Comparison of ENCODE assay signal across 10 mouse cellular contexts in genomic region chr5:118099069-118099869, GRCm38 (mm10). TPM values are rescaled to one million over a fixed set of nuclear protein-coding genes. Genes with fewer than 3 reads are reported as not detected.
DNase-seq lines count a peak whose midpoint lies in the region; ATAC-seq and TF ChIP-seq lines count a peak whose summit lies in the region.
"Had no signal": no experiment of that assay in that cellular context is flagged by ENCODE, and none has a peak within 500 bp of the region (broad histone marks: within the 10 kb centered on the region; RNA-seq: fewer than 3 reads in every experiment).

No protein-coding gene starts in this region.

- no peaks in the 10 kb centered on the region for H3K9me3 ChIP-seq in kidney, embryonic 16.5 days (ENCODE audit: low read length)
- no peaks in the 10 kb centered on the region for H3K9me3 ChIP-seq in ES-E14 (ENCODE audit: control insufficient read depth, insufficient read depth, low read depth, low read length)
- no peaks in the 10 kb centered on the region for H3K9me3 ChIP-seq in forebrain, embryonic 12.5 days
- no peaks in the 10 kb centered on the region for H3K9me3 ChIP-seq in limb, embryonic 10.5 days (replicated peaks)
- H3K9me3 ChIP-seq: embryonic facial prominence, embryonic 12.5 days had no signal

- H3K9ac ChIP-seq in kidney, embryonic 16.5 days (replicated peaks; ENCODE audit: low read length): no peak overlapping the region
- H3K9ac ChIP-seq in ES-E14 (ENCODE audit: insufficient read depth, low read depth, low read length, poor library complexity, severe bottlenecking): no peak overlapping the region
- no peak overlapping the region for H3K9ac ChIP-seq in forebrain, embryonic 12.5 days
- H3K9ac ChIP-seq: embryonic facial prominence, embryonic 12.5 days had no signal

- H3K4me1 ChIP-seq in kidney, embryonic 16.5 days (ENCODE audit: insufficient read depth, low read length): no peaks in the 10 kb centered on the region
- no peaks in the 10 kb centered on the region for H3K4me1 ChIP-seq in ES-E14 (ENCODE audit: control insufficient read depth in 2 of 2, insufficient read depth in 2 of 2, low read length in 2 of 2, poor library complexity in 1 of 2)
- peaks cover 20% of the 10 kb centered on the region for H3K4me1 ChIP-seq in forebrain, embryonic 12.5 days
- H3K4me1 ChIP-seq in limb, embryonic 10.5 days: peaks cover 36% of the 10 kb centered on the region
- H3K4me1 ChIP-seq: embryonic facial prominence, embryonic 12.5 days had no signal

- no peak overlapping the region for H3K4me2 ChIP-seq in kidney, embryonic 16.5 days (replicated peaks; ENCODE audit: low read depth, low read length)
- H3K4me2 ChIP-seq in forebrain, embryonic 12.5 days: no peak overlapping the region
- H3K4me2 ChIP-seq: embryonic facial prominence, embryonic 12.5 days had no signal

- no peak overlapping the region for H3K27ac ChIP-seq in kidney, embryonic 16.5 days (ENCODE audit: low read length)
- no peak overlapping the region for H3K27ac ChIP-seq in ES-E14 (ENCODE audit: insufficient read depth, low read depth, low read length, poor library complexity, severe bottlenecking)
- peak overlapping the region; percentile 50; the same call in 1 of the 2 replicates for H3K27ac ChIP-seq in forebrain, embryonic 12.5 days
- peak overlapping the region; percentile 72 for H3K27ac ChIP-seq in limb, embryonic 10.5 days
- H3K27ac ChIP-seq: embryonic facial prominence, embryonic 12.5 days had no signal

- in situ Hi-C loops in ES-E14 (cut with MboI; ENCODE audit: low sequenced_read_pairs in 2 of 2, unreplicated experiment in 2 of 2): no loop called here

- no peaks in the 10 kb centered on the region for H3K27me3 ChIP-seq in kidney, embryonic 16.5 days (ENCODE audit: insufficient read depth, low read length)
- H3K27me3 ChIP-seq in forebrain, embryonic 12.5 days: no peaks in the 10 kb centered on the region
- H3K27me3 ChIP-seq in limb, embryonic 10.5 days (ENCODE audit: low read depth, poor library complexity, severe bottlenecking): no peaks in the 10 kb centered on the region
- H3K27me3 ChIP-seq: embryonic facial prominence, embryonic 12.5 days had no signal

- 0 out of 2 replicates have a peak, but pooled peaks have one; percentile 39 for ATAC-seq in kidney, embryonic 16.5 days (ENCODE audit: low FRiP score, low TSS enrichment)
- ATAC-seq in forebrain, embryonic 12.5 days (ENCODE audit: low FRiP score): no peak

- WGBS in kidney, embryonic 16.5 days: 69% methylated on average over 11 of the region's 11 CpGs
- WGBS in forebrain, embryonic 12.5 days: 70% methylated on average over 11 of the region's 11 CpGs
- WGBS in limb, embryonic 10.5 days: 50% methylated on average over 11 of the region's 11 CpGs

- peaks cover 15% of the 10 kb centered on the region for H3K36me3 ChIP-seq in kidney, embryonic 16.5 days (ENCODE audit: insufficient read depth, low read length)
- peaks cover 4% of the 10 kb centered on the region for H3K36me3 ChIP-seq in ES-E14 (ENCODE audit: control insufficient read depth, insufficient read depth, low read length, poor library complexity, severe bottlenecking)
- H3K36me3 ChIP-seq in forebrain, embryonic 12.5 days (replicated peaks): peaks cover 20% of the 10 kb centered on the region
- peaks cover 48% of the 10 kb centered on the region for H3K36me3 ChIP-seq in limb, embryonic 10.5 days

- DNase-seq in kidney, postnatal 25 days: no peak
- DNase-seq in ES-E14 (ENCODE audit: low read depth, low spot score): no peak
- DNase-seq in limb, embryonic 10.5 days (ENCODE audit: low spot score): peak; percentile 54
- DNase-seq in cerebellum, adult 9-10 months: no peak
- DNase-seq in spleen, postnatal 14 days (ENCODE audit: low spot score in 2 of 2): no peak
- DNase-seq in frontal cortex, postnatal 36 days (ENCODE audit: low spot score in 2 of 2): no peak
- DNase-seq: kidney, adult 18-20 months had no signal

- no peak overlapping the region for H3K4me3 ChIP-seq in kidney, embryonic 16.5 days (ENCODE audit: low read length)
- H3K4me3 ChIP-seq in ES-E14 (ENCODE audit: insufficient read depth in 1 of 2, low read depth in 1 of 2, low read length in 2 of 2, poor library complexity in 1 of 2, severe bottlenecking in 1 of 2): no peak overlapping the region
- no peak overlapping the region for H3K4me3 ChIP-seq in forebrain, embryonic 12.5 days (replicated peaks)
- no peak overlapping the region for H3K4me3 ChIP-seq in limb, embryonic 10.5 days
- H3K4me3 ChIP-seq: embryonic facial prominence, embryonic 12.5 days had no signal

TF ChIP-seq in ES-E14, 5 proteins besides CTCF, POLR2A, EP300 and RAD21:
- TF ChIP-seq ZNF384 (IDR thresholded peaks at IDR 0.05; ENCODE audit: low read depth, low read length) (no peak), MAFK (IDR thresholded peaks at IDR 0.05; ENCODE audit: insufficient read depth, low read depth, low read length) (peak; percentile 52)
TF ChIP-seq in ES-E14: peak in this region for 1.

RNA-seq across cellular contexts. Expression of gene Fbxw8, which starts 56.0 kb away (rescaled TPM):
- 26.3 and 30.9 TPM in 2 replicates for polyA plus RNA-seq in kidney, embryonic 16.5 days (2015; fragmentation: Nextera tagmentation; extraction: Ambion mirVana)
- 44.9 and 46.2 TPM in 2 replicates for total RNA-seq in ES-E14 (2012; rRNA removed)
- polyA plus RNA-seq in forebrain, embryonic 12.5 days (2016; fragmentation: Nextera tagmentation; extraction: Ambion mirVana): 41.5 and 41.7 TPM in 2 replicates
- polyA plus RNA-seq in limb, embryonic 10.5 days (2016; fragmentation: Nextera tagmentation; extraction: Ambion mirVana): 36.8 and 37.9 TPM in 2 replicates

Comparison
In these comparisons a context has a peak if more than half of its experiments do, and no peak if none do; other contexts are left out.
1. H3K27ac ChIP-seq: peak in forebrain, embryonic 12.5 days (single experiment) and limb, embryonic 10.5 days (single experiment); none in kidney, embryonic 16.5 days (single experiment) and ES-E14 (single experiment).